Mouse (Mus musculus) thymus, adult 2 months (tissue): Measurements from ENCODE around the gene Ankrd24.

Source experiments
- CTCF ChIP-seq: fragments of 200-500 bp; IDR thresholded peaks from 2 replicates; pipeline ENCODE4 v1.5.1; 2012; ENCODE audit warnings: mild to moderate bottlenecking, control low read depth, low read length, moderate library complexity, borderline replicate concordance; ENCODE audit not compliant: control insufficient read depth, poor library complexity, insufficient read depth; ENCODE audit errors: extremely low read depth
- POLR2A ChIP-seq: fragments of 200-500 bp; IDR thresholded peaks from 2 replicates; pipeline ENCODE4 v1.6.1; 2012; ENCODE audit warnings: mild to moderate bottlenecking, low read length, control low read depth, moderate library complexity; ENCODE audit not compliant: control insufficient read depth, poor library complexity, insufficient read depth; ENCODE audit errors: extremely low read depth

- TF ChIP-seq POLR2A = no peak
- TF ChIP-seq CTCF = no peak
Measured at GRCm38 (mm10) chr10:81592631-81593030, 35.7 kb upstream of the Ankrd24 start.
